Mouse (Mus musculus): ENCODE measurements around the gene Gtf3c5. TPM values are rescaled to one million over a fixed set of nuclear protein-coding genes. Genes with fewer than 3 reads are reported as not detected.
A peak's percentile ranks its signal among the peaks of the same experiment; 100 is the strongest.

Gtf3c5 gene
- polyA plus RNA-seq, 1 experiment: 13.7 TPM

DNA sequence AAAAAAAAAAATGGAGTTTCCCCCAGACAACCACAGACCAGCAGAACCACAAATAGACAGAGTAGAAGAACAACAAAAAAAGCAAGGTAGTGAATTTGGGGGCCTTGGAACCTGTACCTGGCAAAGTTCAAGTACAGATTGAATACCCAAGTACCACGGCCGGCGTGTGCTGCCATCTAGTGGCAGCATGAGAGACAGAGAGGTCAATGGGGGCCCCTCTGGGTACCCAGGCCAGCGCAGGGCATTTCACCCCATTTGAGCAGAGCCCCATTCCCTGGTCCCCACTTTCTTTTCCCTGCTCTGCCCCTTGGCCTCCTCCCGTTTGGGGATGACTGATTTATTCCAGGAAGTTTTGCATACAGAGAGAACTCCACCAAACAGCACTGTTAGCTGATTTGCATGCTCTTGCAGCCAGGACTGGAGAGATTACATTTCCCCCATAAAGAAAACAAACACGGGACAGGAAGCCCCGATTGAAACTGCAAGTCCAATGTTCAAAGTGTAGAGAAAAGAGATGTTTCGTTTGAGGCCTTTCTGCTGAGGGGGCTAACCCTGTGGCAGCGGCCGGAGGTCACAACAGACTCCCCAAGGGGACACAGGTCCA lies 39.1 kb upstream of the Gtf3c5 start:
- no peak overlapping the region for H3K27ac ChIP-seq (ENCODE audit: insufficient read depth, low read depth, low read length)
- 20% methylated on average over 10 of the region's 10 CpGs for WGBS
- H3K4me3 ChIP-seq (ENCODE audit: low read depth, low read length): no peak overlapping the region
- TF ChIP-seq POLR2A (IDR thresholded peaks at IDR 0.05; ENCODE audit: low read depth, low read length) (no peak), CTCF (IDR thresholded peaks at IDR 0.05; ENCODE audit: extremely low read depth, insufficient read length, insufficient replicate concordance, low read depth, low read length) (peak; percentile 92; the same call in 1 of the 2 replicates)
- H3K36me3 ChIP-seq (ENCODE audit: control insufficient read depth, insufficient read depth, low read length): no peaks in the 10 kb centered on the region
- peaks cover 3% of the 10 kb centered on the region; the same call in 1 of the 2 replicates for H3K4me1 ChIP-seq (ENCODE audit: control insufficient read depth, insufficient read depth, insufficient read length, low read length)
- H3K27me3 ChIP-seq (ENCODE audit: control insufficient read depth, insufficient read depth, low read length): peaks cover 12% of the 10 kb centered on the region; the same call in 1 of the 2 replicates

DNA sequence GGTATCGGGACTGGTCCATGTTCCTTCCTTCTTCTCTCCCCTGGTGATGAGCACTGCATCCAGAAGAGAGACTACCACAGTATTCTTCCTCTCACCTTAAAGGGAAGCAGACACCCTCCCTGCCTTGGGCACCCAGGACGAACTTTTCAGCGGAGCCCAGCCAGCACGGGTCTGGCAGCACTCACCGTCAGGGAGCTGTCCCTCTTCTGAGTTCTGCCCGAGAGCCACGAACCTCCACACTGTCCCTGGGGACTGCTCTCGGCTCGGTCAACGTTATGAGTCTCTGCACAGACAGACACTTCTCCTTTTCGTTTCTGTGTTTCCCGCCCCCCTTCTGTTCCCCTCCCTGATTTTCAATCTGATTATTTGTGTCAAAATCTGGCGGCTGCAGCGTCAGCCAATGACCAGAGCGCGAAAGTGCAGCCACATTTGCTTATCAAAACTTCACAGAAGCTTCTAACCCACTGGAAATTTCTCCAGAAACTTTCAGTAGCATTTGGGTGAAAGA lies 38.2 kb upstream of the Gtf3c5 start, which contains the start of gene Gfi1b:
Gfi1b (minus strand) TSS at position 319 of the 508 bp plus-strand sequence.
- H3K27me3 ChIP-seq (ENCODE audit: control insufficient read depth, insufficient read depth, low read length): peaks cover 12% of the 10 kb centered on the region; the same call in 1 of the 2 replicates
- H3K36me3 ChIP-seq (ENCODE audit: control insufficient read depth, insufficient read depth, low read length): no peaks in the 10 kb centered on the region
- peak within 1 kb of the TSS; percentile 29; the same call in 1 of the 2 replicates for H3K4me3 ChIP-seq (ENCODE audit: low read depth, low read length)
- no peak within 1 kb of the TSS for H3K27ac ChIP-seq (ENCODE audit: insufficient read depth, low read depth, low read length)
- peaks cover 3% of the 10 kb centered on the region; the same call in 1 of the 2 replicates for H3K4me1 ChIP-seq (ENCODE audit: control insufficient read depth, insufficient read depth, insufficient read length, low read length)
- TF ChIP-seq POLR2A (IDR thresholded peaks at IDR 0.05; ENCODE audit: low read depth, low read length) (no peak), CTCF (IDR thresholded peaks at IDR 0.05; ENCODE audit: extremely low read depth, insufficient read length, insufficient replicate concordance, low read depth, low read length) (no peak)
- WGBS: 8% methylated on average over 16 of the region's 16 CpGs

DNA sequence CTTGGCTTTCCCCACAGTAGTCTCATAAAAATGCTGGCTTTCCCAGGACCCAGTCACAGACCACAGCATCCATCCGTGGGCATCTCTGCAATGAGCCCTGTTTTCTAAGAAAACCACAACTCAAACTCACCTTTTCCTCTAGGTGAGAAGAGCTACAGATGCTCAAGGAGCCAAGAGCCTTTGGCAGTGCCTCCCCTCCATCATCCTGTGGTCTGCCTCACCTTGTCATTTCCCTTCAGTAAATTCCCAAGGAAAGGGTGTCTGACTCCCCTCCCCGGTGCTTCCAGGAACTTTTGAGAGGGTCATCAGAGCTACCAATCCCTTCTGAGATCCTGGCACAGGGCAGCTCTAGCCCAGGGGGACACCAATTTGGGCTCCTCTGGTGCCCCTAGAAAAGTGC lies 37.6 kb upstream of the Gtf3c5 start:
- TF ChIP-seq POLR2A (IDR thresholded peaks at IDR 0.05; ENCODE audit: low read depth, low read length): no peak
- TF ChIP-seq CTCF (IDR thresholded peaks at IDR 0.05; ENCODE audit: extremely low read depth, insufficient read length, insufficient replicate concordance, low read depth, low read length): no peak
- H3K27ac ChIP-seq (ENCODE audit: insufficient read depth, low read depth, low read length): no peak overlapping the region
- 25% methylated on average over 2 of the region's 2 CpGs for WGBS

DNA sequence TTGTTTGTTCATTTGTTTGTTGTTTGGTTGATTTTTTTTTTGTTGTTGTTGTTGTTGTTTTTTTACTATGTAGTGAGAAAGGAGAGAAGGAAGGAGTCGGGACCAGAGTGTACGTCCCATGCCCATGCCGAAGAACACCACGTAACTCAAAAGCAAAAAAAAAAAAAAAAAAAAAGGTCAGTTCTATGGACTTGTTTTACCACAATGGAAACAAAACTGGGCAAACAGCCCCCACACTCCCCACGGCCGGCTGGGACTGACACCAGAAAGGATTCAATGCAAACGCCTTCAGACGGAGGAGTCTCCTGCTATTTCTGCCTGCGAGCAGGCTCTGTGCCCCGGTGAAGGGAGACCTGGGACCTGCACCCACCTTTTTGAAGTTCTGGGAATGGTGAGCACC lies 37.0 kb upstream of the Gtf3c5 start:
- TF ChIP-seq POLR2A (IDR thresholded peaks at IDR 0.05; ENCODE audit: low read depth, low read length) (no peak), CTCF (IDR thresholded peaks at IDR 0.05; ENCODE audit: extremely low read depth, insufficient read length, insufficient replicate concordance, low read depth, low read length) (no peak)
- Histone ChIP-seq H3K4me3 (ENCODE audit: low read depth, low read length) (no peak overlapping the region), H3K36me3 (ENCODE audit: control insufficient read depth, insufficient read depth, low read length) (no peaks in the 10 kb centered on the region), H3K4me1 (ENCODE audit: control insufficient read depth, insufficient read depth, insufficient read length, low read length) (peaks cover 3% of the 10 kb centered on the region; the same call in 1 of the 2 replicates), H3K27ac (ENCODE audit: insufficient read depth, low read depth, low read length) (no peak overlapping the region), H3K27me3 (ENCODE audit: control insufficient read depth, insufficient read depth, low read length) (peaks cover 12% of the 10 kb centered on the region; the same call in 1 of the 2 replicates)
- 70% methylated on average over 10 of the region's 10 CpGs for WGBS

More for the DNA sequence above, 37.6 kb upstream of the Gtf3c5 start:
- Histone ChIP-seq H3K4me3 (ENCODE audit: low read depth, low read length) (no peak overlapping the region), H3K27me3 (ENCODE audit: control insufficient read depth, insufficient read depth, low read length) (peaks cover 12% of the 10 kb centered on the region; the same call in 1 of the 2 replicates), H3K4me1 (ENCODE audit: control insufficient read depth, insufficient read depth, insufficient read length, low read length) (peaks cover 3% of the 10 kb centered on the region; the same call in 1 of the 2 replicates), H3K36me3 (ENCODE audit: control insufficient read depth, insufficient read depth, low read length) (no peaks in the 10 kb centered on the region)

DNA sequence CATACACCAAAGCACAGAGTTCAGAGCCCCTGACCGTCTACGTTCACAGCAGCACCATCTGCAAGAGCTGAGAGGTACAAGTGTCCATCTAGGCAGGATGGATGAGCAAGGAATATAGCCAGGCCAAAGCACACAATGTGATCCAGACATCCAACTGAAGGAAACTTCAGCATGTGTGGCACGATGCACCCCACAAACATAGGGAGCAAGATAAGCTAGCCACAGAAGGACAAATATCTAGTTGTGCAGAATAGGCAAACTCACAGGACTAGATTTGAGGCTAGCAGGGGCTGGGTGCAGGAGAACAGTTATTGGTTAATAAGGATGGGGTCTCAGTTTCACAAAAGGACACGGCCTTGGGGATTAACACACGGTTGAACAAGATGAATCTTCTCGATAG lies 35.8 kb upstream of the Gtf3c5 start:
- Histone ChIP-seq H3K36me3 (ENCODE audit: control insufficient read depth, insufficient read depth, low read length) (no peaks in the 10 kb centered on the region), H3K27ac (ENCODE audit: insufficient read depth, low read depth, low read length) (no peak overlapping the region), H3K27me3 (ENCODE audit: control insufficient read depth, insufficient read depth, low read length) (peaks cover 12% of the 10 kb centered on the region; the same call in 1 of the 2 replicates), H3K4me1 (ENCODE audit: control insufficient read depth, insufficient read depth, insufficient read length, low read length) (peaks cover 3% of the 10 kb centered on the region; the same call in 1 of the 2 replicates), H3K4me3 (ENCODE audit: low read depth, low read length) (no peak overlapping the region)
- 87% methylated on average over 6 of the region's 6 CpGs for WGBS
- no peak for TF ChIP-seq POLR2A (IDR thresholded peaks at IDR 0.05; ENCODE audit: low read depth, low read length)
- TF ChIP-seq CTCF (IDR thresholded peaks at IDR 0.05; ENCODE audit: extremely low read depth, insufficient read length, insufficient replicate concordance, low read depth, low read length): no peak

DNA sequence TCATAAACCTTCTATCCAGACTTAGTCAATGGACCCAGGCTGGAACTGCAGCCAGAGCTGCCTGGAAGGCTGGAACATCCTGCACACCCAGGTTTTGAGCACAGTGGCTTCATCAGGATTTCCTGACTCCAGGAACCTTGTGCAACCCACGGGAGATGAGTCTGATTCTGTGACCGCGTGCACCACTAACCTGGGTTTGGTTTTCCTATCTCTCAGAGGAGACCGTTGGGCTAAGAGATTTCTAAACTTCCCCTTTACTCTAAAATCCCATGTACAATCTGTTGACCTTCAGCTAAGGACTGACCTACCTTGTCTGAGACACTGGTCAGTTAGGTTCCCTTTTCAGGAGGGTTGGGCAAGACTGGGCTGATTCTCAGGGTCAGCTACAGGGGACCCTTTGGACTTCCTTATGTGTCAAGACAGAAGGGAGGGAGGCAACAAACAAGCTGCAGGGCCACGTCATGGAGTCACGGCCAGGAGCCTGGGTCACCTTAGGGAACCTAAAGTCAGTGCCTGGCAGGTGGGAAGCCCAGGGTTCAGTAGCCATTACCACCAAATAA lies 35.3 kb upstream of the Gtf3c5 start:
- TF ChIP-seq CTCF (IDR thresholded peaks at IDR 0.05; ENCODE audit: extremely low read depth, insufficient read length, insufficient replicate concordance, low read depth, low read length): no peak
- TF ChIP-seq POLR2A (IDR thresholded peaks at IDR 0.05; ENCODE audit: low read depth, low read length): no peak
- WGBS: 62% methylated on average over 6 of the region's 6 CpGs

More for the DNA sequence above, 35.3 kb upstream of the Gtf3c5 start:
- Histone ChIP-seq H3K4me3 (ENCODE audit: low read depth, low read length) (no peak overlapping the region), H3K36me3 (ENCODE audit: control insufficient read depth, insufficient read depth, low read length) (no peaks in the 10 kb centered on the region), H3K27ac (ENCODE audit: insufficient read depth, low read depth, low read length) (no peak overlapping the region), H3K27me3 (ENCODE audit: control insufficient read depth, insufficient read depth, low read length) (peaks cover 12% of the 10 kb centered on the region; the same call in 1 of the 2 replicates), H3K4me1 (ENCODE audit: control insufficient read depth, insufficient read depth, insufficient read length, low read length) (peaks cover 3% of the 10 kb centered on the region; the same call in 1 of the 2 replicates)

Data from small intestine, adult 2 months (tissue).